Mouse (Mus musculus) heart, postnatal 25 days (tissue): ENCODE measurements at regions not wholly inside any gene's neighbourhood (a gene's known extent, or its start where the extent isn't known, plus 50 kb on each side); places are given as distances from the start of the nearest gene placed in this dataset.
"Not testable (repeated sequence)": the region's sequence is repeated elsewhere in the genome, so short reads cannot be mapped to it uniquely, and the experiment has no call there.

Experiments
- DNase-seq: peaks from one replicate; pipeline ENCODE4 v3.0.0; 2022; ENCODE audit warnings: low spot score
- intact Hi-C: fragments of 180-260 bp; cut with DNase I; formaldehyde crosslinking; loops from one replicate; pipeline ENCODE4 v1.15.1; 2025

GRCm38 (mm10) chr3:133659759-133660158 is 114.8 kb upstream of the Tet2 start:
- intact Hi-C loops, result no loop called here
- DNase-seq, result no peak

DNA sequence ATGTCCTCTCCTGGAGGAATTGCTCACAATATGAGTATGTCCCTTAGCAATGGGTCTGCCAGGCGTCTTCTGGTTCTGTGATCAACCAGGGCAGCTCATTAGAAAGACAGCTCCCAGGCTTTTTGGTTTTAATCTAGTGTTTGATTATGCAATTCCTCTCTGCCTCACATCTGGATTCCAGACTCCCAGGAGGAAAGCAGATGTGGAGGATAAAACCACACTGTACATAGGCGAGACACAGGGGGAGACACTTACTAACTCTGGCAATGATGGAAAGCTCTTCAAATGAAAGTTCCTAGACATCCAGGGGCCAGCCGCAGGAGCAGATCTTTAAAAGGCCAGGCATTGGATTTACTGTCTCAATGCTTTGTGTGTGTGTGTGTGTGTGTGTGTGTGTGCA is 116.4 kb upstream of the Tet2 start:
- intact Hi-C loops, result no loop called here
- no peak for DNase-seq

GRCm38 (mm10) chr3:133664914-133665313 is 120.0 kb upstream of the Tet2 start:
- intact Hi-C loops, result no loop called here
- DNase-seq, result no peak

GRCm38 (mm10) chr3:133665425-133666317 is 120.7 kb upstream of the Tet2 start:
- no peak for DNase-seq
- intact Hi-C loops, result no loop called here

DNA sequence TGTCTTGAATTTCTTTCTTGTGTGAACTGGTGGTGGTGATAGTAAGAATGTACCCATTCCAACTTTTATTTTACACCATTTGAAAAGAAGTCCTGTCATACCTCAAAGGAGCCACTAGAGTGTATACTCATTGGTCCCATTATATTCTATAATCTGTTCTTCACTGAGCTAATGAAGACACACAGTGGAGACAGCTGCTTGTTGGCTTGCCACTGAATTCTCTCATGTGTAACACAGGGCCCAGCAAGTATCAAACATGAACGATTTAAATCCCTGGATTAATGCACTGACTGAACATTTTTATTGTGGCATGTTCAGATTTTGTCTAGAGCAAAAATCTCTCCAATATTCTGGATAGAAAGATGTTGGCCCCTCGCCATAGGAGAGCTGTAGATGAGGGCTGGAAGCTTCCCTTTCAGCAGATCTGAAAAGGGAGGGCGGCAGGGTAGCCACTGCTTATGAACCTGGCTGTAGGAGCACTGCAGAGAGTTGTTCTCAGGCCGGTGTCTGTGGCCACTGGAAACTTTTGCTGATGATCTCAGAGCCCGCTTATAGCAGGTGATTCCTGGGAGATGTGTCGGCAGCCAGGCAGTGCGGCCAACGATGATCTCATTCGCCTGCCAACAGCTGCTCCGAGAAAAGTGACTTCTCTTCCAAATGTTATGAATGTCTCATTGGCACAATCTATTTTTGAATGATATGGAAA is 128.0 kb upstream of the Tet2 start:
- DNase-seq, result peak; percentile 4
- intact Hi-C loops, result no loop called here

DNA sequence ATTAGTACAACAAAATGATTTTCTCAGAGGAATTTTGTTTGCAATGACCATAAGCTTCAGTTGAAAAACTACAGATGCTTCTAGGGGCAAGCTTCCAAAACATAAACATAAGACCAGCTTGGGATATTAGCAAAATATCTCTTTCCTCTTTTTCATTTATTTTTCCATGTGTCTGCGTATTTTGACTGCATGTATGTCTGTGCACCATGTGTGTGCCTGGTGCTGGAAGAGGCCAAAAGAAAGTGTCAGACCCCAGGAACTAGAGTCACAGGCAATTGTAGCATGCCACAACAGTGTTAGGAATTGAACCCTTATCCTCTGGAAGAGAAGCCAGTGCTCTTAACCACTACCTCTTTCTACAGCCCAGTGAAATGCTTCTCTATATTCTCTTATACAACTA is 133.0 kb upstream of the Tet2 start:
- intact Hi-C loops, result no loop called here

DNA sequence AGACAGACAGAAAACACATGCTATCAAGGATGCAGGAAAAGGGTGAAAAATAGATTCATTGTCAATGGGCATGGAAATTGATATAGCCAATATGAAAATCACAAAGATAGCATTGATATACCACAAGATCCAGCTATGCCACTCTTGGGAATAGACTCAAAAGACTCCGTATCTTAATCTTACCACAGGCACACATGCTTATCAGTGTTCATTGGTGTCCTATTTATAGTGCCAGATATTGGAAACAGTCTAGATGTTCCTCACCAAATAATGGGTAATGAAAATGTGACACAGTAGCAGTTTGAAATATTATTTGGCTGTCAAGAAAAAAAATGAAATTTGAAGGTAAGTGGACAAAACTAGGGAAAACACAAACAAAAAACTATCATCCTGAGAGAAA is 135.0 kb upstream of the Tet2 start:
- DNase-seq, result no peak
- intact Hi-C loops, result loop anchor here (5.0 kb wide), 1 partner anchor 92 kb away; no protein-coding TSS in a partner anchor

More for the DNA sequence above, 133.0 kb upstream of the Tet2 start:
- DNase-seq, result no peak

- intact Hi-C loops, result loop anchor here (5.0 kb wide), 1 partner anchor 92 kb away; no protein-coding TSS in a partner anchor
These were observed 135.4 kb upstream of the Tet2 start for GRCm38 (mm10) chr3:133680343-133680742.

DNA sequence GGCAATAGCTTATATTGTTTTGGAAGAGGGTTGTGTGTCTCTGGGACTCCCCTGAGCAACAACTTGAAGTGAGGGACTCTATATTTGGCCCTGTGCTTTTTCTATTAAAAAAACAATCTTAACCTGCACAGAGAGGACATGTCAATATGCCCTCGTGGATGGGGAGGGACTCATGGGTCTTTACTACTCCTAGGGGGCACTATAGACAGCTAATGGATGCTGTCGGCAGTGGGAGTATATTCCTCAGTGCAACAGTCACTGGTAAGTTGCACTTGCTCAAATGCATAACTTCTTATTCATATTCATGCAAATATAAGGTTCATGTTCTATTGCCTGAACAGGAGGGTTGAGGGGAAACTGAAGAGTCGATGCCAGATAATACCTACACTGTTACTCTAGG is 135.9 kb upstream of the Tet2 start:
- intact Hi-C loops, result loop anchor here (5.0 kb wide), 1 partner anchor 91 kb away; no protein-coding TSS in a partner anchor
- no peak for DNase-seq

More at GRCm38 (mm10) chr3:133680343-133680742, 135.4 kb upstream of the Tet2 start:
- DNase-seq, result no peak

DNA sequence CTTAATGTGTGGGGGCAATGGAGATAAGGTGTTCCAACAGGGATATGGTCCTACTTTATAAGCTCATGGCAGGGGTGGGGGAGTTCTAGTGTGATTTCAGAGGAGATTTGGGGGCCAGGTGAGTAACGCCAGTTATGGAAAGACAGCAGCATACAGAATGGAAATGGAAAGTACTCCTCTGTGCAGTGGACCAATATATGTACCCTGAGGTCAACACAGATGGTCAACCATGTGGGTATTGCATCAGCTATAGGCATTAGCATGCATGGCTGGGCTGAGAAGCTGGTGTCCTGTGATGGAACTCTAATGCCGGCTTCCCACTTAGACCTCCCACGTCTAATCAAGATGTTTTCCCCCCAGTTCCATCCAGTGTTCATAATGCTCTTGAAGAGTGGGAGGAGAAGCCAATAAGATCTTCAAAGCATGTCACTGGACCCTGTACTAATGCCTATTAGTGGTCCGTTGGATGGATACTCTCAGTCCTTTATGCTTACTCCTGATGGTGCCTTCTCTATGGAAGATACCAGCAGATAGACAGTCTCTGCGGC is 139.3 kb upstream of the Tet2 start:
- intact Hi-C loops, result loop anchor here (5.0 kb wide), 1 partner anchor 88 kb away; no protein-coding TSS in a partner anchor
- no peak for DNase-seq

DNA sequence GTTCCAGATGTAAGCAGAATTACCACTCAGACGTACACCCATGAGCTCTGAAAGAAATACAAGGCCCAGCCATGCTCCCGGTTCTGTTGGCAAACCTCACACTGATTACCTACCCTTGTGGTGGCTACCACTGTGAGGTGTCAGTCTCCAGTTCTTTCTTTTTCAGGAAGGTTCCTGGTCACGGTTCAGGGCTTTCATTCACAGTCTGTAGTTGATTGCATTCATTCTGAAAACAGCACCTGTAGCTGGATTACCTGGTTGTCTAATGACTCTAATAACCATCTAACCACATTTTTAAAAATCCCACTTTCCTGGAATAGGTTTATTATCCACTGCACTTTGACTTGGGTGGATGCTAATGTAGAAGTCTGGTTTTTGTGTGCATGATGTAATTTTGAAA is 139.8 kb upstream of the Tet2 start:
- intact Hi-C loops, result loop anchor here (5.0 kb wide), 1 partner anchor 88 kb away; no protein-coding TSS in a partner anchor
- DNase-seq, result no peak

DNA sequence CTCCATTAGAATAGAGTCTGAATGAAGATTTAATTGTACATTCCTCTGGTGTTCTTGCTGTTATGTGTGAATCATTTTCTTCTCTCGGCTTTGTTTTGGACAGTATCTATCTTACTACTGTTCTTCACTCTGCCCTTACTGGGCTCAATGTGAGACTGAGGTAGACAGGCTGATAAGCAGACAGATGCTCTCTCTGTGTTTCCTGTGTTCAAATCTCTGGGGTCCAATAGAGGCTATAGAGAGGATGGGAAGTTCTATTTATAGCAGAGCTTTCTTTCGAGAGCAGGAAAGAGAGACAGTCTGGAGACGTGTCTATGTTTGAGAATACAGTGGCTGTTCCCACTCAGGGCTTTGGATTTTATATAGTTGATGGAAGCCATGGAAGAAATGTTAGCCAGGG is 140.5 kb upstream of the Tet2 start:
- DNase-seq, result no peak
- intact Hi-C loops, result no loop called here

GRCm38 (mm10) chr3:133694057-133694456 is 149.1 kb upstream of the Tet2 start:
- no peak for DNase-seq
- intact Hi-C loops, result no loop called here

- intact Hi-C loops, result no loop called here
- no peak for DNase-seq
These were observed 151.2 kb upstream of the Tet2 start for GRCm38 (mm10) chr3:133696122-133696521.

- DNase-seq, intact Hi-C loops: not testable (repeated sequence)
These were observed 159.9 kb upstream of the Tet2 start for GRCm38 (mm10) chr3:133704849-133705248.

- intact Hi-C loops, result no loop called here
- no peak for DNase-seq
These were observed 166.6 kb upstream of the Tet2 start for GRCm38 (mm10) chr3:133711518-133711917.

- no peak for DNase-seq
- intact Hi-C loops, result no loop called here
These were observed 177.8 kb upstream of the Tet2 start for GRCm38 (mm10) chr3:133722550-133723290.

GRCm38 (mm10) chr3:133726831-133727230 is 181.9 kb upstream of the Tet2 start:
- intact Hi-C loops, result no loop called here
- DNase-seq, result no peak

DNA sequence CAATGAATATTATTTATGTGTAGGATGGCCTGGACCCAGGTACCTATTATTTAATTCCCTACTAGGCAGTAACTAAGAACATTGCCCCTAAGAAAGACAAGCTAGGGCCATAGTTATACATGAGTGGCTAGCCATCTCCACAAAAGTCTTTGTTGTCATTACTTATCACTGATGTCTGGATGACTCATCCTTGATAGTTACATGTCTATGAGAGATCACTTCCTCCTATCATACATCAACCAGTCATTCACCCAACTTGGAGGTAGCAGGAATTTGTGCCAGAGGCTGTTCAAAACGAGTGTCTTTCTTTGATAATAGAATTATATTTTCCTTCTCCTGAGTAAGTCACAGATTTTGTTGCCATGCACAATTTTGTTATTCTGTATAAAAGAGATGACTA is 190.7 kb upstream of the Tet2 start:
- DNase-seq, result no peak
- intact Hi-C loops, result no loop called here

GRCm38 (mm10) chr3:133738936-133739335 is 194.0 kb upstream of the Tet2 start:
- no peak for DNase-seq
- intact Hi-C loops, result no loop called here
